Mouse (Mus musculus): ENCODE data around the gene Lhx8.

Lhx8 gene

DNA sequence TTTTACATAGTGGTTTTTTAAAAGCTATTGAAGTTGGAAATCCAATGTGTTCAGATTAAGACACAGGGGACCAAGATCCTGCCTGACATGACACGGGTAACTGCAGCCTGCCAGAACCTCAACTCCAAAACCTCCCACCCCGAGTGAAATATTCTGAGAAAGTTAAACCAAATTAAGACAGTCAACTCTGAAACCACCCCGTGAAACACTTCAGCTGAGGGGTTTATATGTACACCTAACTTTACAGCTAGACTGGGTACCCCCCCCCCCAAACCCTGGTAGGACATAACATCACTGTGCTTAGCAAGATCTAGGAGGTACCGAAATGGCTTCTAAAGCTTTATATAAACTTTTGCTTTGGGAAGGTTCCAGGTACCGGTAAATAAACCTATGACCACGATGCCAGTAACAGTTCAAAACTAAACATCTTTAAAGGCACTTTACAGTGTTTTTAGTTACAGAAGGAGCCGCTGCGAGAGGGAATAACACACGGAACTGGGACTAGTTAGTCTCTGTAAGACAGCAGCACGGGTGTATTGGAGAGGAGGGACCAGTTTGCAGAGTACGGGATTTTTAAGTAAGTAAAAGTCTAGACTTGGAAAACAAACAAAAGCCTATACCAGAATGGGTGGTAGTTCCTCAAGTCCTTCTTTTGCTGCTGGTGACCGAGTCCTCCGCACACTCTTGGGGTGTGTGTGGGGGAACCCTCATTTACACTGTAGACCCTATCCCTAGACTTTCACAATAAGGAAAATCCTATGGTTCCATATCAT is 3.2 kb downstream of the Lhx8 start:
- DNase-seq (ENCODE audit: inconsistent ontology term), result no peak

DNA sequence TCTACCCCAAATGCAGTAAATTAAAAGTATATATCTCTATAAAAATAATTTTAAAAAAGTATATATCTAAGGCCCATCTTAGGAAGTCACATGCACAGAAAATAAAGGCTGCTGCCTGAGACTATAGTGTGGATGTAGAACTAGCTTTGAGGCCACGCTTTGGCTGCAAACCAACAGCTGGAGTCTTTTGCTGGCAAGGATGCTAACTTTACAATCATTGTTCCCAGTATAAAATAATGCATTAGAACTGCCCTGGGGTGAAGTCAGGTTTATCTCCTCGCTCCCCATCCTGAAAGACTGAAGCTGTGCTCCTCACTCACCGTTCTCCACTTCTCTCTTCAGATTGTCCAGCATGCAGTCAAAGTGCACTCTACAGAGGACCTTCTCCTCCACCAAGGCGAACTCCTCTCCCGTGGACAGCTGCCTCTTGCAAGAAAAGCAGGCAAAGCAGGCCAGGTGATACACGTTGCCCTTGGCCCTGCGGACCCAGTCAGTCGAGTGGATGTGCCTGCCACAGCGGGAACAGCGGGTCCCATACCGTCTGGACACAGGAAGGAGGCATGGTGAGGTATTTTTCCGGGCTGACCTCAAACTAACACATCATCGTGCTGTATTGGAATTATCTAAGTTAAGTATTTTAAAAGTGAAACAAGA is 8.4 kb downstream of the Lhx8 start:
- DNase-seq (ENCODE audit: inconsistent ontology term), result no peak

DNA sequence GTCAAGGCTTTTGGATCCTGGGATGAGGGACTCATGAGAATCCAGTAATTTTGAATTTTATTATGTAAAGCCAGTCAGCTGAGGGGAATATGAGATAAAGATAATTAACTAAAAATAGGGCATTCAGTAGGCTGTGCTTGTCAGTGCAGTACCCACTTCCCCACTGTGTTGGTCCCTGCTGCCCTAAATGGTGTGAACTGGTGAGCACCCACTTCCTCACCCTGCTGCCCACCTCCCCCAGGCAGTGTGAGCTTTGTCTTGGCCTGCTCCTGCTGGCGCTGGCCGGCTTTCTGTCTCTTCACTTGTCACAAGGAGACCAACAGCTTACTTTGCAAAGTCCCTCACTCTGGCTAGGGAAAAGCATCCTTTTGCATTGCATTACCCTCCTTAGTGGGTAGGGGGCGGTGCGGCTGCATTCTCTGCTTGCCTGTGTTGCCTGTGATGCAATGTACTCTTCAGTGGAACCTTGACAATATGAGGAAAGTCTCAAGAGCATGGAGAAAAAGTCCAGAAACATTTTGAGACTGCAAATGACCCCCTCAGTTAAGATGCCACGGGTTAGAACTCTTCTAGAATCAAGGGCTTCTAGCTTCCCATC is 12.7 kb downstream of the Lhx8 start:
- DNase-seq (ENCODE audit: inconsistent ontology term), result no peak

DNA sequence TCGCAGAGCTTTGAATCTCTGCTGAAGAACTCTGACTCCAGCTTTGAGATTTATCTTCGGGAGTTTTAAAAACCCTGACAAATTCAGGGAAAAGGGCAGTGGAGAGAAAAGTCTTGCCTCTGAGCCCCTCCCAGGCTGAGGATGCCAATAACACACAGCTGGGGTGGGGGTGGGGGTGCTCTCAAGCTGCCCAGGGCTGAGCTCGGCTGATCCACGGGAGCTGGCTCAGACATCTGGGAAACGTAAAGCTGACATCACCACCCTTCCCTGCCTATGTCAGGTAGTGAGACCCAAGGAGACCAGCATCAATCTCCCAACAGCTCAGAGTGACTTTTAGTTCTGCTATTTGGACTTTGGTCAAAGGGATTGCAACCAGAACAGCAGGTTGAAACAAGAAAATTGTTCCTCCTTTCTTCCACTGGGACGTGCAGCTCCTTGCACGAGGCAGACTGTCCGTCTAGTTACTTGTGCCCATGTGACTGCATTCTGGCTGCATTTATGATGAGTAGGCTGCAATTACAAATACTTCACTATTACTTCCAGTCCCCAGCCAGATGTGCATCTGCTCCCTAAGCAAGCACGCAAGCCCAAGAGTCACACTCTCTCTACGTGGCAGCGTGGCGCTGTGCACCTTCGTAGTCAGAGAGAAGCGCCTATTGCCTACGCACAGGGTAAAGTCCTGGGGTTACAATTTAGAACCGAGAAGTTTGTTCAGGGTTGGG is 25.1 kb downstream of the Lhx8 start:
- DNase-seq (ENCODE audit: inconsistent ontology term), result no peak

DNA sequence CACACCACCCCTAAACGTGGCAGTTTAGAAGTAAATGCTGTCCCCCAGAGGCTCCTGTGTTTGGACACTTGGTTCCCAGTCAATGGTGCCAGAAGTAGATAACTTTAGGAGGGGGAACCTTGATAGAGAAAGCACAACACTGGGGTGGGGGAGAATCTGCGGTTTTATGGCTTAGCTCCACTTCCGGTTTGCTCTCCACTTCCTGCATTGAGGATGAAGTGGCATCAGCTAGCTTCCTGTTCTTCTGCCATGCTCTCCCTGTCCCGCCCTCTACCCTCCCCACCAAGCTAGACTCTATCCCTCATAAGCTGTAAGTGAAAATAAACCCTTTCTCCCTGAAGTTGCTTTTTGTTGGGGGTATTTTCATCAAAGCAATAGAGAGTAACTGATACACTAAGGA is 29.4 kb downstream of the Lhx8 start:
- no peak for DNase-seq (ENCODE audit: inconsistent ontology term)

DNA sequence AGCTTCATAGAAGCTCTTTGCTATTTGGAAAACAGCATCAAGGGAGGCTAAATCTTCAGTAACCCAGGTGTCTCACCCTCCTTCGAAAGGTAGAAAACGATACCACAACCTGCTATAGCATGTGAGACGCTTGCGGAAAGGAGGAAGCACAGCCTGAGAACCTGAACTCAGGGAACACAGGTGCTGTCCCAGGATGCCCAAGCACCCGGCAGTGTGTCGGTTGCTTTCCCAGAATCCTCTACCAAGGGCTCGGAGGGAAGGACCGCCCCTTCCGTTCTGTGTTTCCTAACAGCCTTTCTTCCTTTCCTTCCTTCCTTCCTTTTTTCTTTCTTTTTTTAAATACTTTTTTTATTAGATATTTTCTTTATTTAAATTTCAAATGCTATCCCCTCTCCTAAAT is 30.5 kb downstream of the Lhx8 start:
- DNase-seq (ENCODE audit: inconsistent ontology term), result no peak

DNA sequence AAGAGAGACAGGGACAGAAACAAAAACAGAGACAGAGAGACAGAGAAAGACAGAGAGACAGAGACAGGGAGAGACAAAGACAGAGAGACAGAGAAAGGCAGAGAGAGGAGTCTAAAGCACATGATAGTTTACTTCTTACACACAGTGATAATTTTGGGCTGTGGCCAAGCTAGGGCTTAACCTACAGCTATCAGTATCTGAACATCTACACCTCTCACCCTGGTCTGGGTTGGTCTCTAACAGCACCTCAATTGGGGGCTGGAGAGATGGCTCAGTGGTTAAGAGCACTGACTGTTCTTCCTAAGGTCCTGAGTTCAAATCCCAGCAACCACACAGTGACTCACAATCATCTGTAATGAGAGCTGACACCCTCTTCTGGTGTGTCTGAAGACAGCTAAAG is 32.0 kb downstream of the Lhx8 start:
- no peak for DNase-seq (ENCODE audit: inconsistent ontology term)

DNA sequence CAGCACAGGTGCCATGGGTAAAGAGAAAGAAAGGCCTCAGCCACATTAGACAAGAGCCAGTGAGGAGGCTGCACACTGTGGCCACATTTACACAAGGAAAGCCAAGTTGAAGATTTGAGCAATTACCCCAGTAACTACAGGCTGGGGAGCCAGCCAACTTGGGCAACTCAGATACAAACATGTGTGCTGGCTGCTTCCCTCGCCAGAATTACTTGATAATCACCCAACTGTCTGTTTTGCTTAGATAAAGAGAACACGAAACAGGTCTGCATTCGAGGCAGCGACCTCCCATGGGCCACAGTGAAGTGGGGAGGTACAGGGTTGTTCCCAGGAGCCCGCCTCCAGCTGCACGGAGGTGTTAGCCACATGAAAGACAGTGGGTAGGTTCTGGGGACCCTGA is 33.0 kb downstream of the Lhx8 start:
- DNase-seq (ENCODE audit: inconsistent ontology term), result peak; percentile 17

DNA sequence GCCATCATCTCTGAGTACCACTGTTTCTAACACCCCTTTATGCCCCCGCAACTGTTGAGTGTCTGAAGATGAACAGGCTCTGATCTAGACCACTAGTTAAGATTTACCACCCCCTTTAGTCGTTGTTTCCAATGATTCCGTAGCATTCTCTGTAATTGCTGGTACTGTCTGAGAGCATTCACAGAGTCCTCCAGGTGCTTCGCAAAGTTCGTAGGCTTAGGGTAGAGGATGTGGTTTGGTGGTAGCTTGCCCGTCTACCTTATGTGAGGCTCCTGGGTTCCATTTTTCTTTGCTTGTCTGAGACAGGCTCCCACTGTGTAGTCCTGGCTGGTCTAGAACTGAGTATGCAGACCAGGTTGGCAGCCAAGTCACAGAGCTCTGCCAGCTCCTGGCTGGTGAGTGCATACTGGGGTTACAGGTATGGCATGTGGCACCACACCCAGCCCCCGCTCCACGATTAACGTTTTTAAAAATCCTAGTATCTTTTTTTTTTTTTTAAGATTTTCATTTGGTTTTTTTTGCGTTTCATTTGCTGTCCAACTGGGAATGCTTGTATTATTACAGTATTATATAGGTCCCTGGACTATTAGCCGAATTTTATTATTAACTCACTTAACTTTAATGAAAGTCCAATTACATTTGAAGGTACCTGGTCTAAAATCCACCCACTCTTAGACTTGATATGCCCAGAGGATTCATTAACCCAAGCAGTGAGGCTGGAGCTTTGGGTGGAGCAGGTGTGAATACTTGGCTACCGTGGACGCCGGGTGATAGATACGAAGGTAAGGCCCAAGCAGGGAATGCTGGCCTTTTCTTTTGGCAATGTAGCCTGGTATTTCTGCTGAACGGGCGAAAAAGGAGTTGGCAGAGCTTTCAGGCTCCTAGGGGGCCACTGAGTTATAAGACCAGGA is 35.3 kb downstream of the Lhx8 start:
- no peak for DNase-seq (ENCODE audit: inconsistent ontology term)

DNA sequence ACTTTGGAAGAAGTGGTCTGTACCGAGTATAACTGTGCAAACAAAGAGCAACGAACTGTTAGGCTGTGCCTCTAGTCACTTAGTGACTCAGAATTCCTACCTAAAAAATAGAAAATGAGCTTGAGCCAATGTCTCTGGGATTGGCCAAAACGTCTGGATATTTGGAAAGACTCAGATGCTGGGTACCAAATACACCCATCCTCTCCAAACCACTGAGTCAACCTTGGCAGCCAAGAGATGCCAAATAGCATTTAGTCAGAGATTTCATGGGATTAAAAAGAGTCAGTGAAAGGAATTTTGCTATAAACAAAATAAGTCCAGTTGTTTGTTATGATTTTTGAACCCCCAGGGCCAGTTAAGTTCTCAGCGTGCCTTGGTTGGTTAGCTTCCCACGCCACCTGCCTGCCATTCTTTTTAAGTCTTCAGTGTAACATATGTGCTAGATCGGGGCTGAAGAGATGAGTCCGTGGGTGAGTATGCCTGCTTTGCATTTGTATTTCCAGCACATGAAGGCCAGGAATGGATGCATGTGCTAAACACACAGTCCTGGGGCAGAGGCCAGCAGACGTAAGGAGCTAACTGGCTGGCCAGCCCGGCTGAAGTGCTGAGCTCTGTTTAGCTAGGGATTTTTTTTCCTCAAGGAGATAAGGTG is 36.5 kb downstream of the Lhx8 start:
- DNase-seq (ENCODE audit: inconsistent ontology term), result peak; percentile 5

DNA sequence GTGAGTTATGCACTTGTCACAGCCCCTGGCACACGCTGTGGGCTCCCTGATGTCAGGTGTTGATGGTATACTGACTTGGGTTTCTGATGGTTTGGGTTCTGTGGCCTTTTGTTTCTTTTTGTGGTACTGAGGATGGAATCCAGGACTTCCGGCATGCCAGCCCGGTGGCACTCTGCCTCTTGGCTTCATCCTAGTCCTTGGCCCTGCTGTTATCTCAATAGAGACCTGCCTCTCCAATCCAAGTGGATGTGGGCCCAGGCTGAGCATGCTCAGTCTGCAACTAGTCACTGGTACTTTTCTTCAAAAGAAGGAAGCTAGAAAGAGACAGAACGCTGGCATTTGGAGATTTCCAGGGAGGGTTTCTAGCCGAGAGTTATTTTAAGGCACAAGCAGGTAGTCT is 38.3 kb downstream of the Lhx8 start:
- no peak for DNase-seq (ENCODE audit: inconsistent ontology term)

DNA sequence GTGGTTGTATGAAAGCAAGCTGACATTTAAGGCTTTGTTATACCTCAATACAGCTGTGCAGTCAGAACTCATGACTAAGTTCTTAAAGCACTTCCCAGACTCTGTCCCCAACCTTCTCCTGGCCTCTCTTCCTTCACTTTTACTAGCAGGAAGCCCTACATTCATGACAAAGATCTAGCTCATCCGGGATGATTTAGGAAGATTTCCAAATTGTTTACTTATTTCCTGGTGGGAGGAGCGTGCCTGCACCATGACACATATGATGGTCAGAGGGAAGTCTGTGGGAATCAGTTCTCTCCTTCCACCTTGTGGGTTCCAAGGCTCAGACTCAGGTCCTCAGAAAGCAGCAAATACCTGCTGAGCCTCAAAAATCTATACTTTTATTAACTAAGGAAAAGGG is 40.1 kb downstream of the Lhx8 start:
- no peak for DNase-seq (ENCODE audit: inconsistent ontology term)

DNA sequence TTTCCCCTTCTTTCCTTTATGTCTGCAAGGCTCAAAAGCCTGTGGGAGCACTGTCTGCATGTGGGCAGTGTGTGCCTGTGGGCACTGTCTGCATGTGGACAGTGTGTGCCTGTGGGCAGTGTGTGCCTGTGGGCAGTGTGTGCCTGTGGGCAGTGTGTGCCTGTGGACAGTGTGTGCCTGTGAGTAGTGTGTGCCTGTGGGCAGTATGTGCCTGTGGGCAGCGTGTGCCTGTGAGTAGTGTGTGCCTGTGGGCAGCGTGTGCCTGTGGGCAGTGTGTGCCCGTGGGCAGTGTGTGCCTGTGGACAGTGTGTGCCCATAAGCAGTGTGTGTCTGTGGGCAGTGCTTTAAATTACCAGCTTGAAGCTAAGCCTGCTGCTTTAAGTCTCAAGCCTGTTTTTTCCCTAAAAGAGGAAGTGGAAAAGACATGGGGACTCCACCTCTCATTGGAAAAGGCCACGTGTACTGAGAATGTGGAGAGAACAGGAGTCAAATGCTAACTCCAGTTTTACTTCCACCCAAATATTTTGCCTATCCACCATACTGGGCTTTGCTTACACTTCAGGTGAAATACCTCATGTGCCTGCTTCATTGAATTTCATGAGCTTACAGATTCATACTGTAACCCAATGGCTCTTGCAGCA is 41.9 kb downstream of the Lhx8 start:
- DNase-seq (ENCODE audit: inconsistent ontology term), result no peak

DNA sequence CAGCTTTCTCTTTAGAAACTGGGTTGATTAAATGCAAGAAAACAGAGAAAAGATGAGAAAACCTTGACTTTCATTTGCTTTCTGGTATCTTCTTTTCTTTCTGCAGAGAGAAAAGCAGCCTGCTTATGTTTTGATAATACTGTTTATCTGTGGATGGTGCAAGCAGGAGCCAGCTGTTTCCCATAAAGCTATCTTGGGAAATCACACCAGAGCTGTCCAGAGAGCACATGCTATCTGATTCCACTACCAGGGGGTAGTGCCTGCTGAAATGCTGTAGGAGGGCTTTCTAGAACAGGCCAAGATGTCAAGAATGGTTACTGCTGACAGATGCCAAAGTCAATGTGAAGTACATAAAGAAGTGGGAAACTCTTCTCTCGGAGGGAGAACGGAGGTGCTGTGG is 43.2 kb downstream of the Lhx8 start:
- no peak for DNase-seq (ENCODE audit: inconsistent ontology term)

DNA sequence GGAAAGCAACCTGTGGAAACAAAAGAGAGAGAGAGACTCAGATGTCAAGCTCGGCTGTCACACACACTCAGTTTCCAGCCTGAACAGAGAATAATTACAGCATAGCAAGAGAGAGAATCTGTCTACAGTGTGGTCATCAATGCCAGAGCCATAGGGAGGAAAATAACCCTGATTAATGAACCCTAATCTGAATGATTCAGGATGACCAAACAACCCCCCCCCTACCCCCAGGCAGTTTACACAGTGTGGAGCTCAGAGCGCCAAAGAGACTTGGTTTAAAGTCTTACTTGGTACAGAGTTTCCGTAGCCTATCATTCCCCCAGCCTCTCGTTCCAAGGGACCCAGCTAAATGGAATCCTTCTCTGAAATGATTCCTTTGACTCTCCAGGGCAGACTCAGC is 45.1 kb downstream of the Lhx8 start:
- peak; percentile 63 for DNase-seq (ENCODE audit: inconsistent ontology term)

DNA sequence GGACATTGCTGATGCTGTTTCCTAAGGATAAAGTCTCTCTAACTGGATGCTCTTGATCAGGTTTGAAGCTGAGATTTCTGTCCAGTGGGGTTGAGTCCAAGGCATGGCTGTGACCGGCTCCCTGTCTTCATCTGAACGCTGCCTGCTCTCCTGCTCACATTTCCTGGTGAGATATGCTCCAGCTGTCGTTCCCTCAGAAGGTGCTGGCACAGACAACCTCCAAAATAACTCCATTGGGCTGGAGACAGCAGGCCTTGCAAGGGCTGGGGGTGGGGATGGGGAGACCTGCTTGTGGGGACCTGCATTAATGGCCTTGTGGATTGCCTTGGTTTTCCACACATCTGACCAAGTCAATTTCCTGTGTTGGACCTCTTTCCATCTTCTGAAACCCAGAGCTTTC is 46.2 kb downstream of the Lhx8 start:
- DNase-seq (ENCODE audit: inconsistent ontology term), result no peak

DNA sequence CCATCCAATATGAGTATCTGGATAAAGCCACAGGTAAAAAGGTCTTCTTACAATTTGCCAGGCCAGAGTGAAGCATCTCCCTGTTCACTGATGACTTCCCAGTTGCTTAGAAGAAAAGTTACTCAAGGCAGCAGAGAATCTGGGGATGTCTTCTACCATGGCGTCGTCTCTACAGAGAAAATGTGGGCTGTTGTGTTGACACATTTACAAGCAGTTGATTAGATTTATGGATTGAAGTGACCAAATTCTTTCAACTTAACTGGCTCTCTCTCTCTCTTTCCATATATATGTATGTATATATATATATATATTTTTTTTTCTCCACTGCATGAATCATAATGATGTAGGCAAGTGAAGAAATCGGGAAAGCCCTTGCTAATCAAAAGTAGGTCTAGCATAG is 55.8 kb downstream of the Lhx8 start:
- DNase-seq (ENCODE audit: inconsistent ontology term), result no peak

DNA sequence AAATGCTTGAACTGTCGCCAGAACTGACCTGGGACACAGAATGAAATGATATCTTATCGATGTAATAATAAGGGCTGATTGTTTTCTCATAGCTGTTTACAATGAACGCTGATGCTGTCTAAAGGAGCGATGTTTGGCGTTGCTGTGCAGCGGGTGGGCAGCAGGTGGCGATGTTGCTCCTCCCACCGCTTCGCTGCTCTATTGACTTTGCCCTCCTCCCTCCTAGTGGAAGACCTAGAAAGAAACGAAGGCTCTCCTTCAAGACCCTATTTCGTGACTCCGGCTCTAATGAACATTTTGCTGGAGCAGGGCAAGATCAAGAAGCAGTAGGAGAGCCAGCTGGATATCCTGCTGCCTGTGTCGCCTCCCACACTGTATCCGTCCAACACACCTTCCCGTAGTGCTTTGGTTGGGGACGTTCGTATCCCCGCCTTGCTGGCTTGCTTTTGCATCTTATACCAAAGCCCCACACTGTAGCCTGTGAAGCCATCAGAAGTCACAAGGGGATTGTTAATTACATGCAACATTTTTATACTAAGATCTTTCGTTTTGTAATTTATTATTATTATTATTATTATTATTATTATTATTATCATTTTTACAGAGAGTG is 60.6 kb downstream of the Lhx8 start:
- DNase-seq (ENCODE audit: inconsistent ontology term), result peak; percentile 65

DNA sequence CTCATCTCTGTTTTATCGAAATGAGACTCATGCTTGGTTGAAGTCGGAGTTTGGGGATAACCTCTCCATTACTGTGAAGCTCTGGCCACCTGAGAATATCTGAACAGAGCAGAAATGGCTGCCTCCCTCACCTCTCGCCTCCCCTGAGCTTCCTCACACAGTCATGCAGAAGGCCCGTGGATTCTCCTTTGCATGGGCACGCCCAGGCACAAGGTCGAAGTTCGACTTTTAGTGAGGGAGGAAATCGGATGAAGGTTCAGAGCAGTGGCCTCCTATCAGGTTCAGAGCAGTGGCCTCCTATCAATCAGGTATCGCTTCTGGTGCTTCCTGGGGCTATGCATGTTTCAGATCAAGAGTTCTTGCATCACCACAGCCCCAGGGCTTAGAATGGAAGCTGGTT is 62.1 kb downstream of the Lhx8 start:
- no peak for DNase-seq (ENCODE audit: inconsistent ontology term)

DNA sequence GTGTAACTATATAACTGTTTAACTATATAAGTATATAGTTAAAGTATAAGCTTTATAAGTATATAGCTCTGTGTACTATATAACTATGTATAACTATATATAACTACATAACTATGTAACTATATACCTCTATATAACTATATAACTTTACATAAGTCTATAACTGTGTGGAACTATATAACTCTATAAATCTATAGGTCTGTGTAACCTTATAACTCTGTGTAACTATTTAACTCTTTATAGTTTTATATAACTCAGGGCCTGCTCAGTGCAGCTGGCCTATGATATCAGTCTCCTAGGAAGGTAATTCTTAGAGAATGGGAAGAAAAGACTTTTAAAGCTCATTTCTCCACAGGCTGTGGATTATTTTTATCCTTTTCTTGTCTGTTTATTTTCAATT is 73.1 kb downstream of the Lhx8 start:
- DNase-seq (ENCODE audit: inconsistent ontology term), result no peak
